Mouse (Mus musculus): ENCODE measurements around the gene Pacsin3.

DNA sequence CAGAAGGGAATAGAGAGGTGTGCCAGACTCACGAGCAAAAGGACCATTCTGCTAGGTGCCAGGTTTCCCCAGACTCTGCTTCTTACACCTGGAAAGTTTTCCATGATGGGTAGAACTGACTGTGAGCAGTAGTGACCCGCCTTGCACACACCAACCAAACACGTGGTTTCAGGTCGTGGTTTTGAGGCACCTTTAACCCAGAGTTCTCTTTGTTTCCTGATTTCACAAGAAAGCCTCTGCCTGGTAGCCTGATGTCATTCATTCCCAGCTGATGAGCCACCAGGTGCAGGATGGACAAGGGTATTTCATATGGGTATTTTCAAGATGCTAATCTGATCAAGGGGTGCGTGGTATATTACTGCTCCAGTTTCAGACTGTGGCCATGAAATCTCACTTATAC lies 13.2 kb upstream of the Pacsin3 start:
- TF ChIP-seq CTCF (IDR thresholded peaks at IDR 0.05; ENCODE audit: low read depth, low read length) (no peak), POLR2A (IDR thresholded peaks at IDR 0.05; ENCODE audit: extremely low read depth, insufficient read depth, low read length) (no peak)

Measured in liver, adult 2 months (tissue).